Mouse (Mus musculus) stomach, embryonic 15.5 days (tissue): Measurements from ENCODE around the gene Olfr107. TPM values are rescaled to one million over a fixed set of nuclear protein-coding genes. Genes with fewer than 3 reads are reported as not detected.

ENCODE experiments used
- ATAC-seq: fragments of 200-750 bp; cut with Nextera tagmentation; 2 replicates; pipeline ENCODE4 v1.8.0; 2017; ENCODE audit warnings: low read depth, moderate number of reproducible peaks, moderate TSS enrichment; ENCODE audit not compliant: insufficient read depth, low FRiP score
- H3K27ac ChIP-seq: fragments of 300-500 bp; sonication (generic); 2 replicates; pipeline ENCODE4 v1.5.1; 2015; ENCODE audit warnings: mild to moderate bottlenecking, inconsistent platforms
- H3K27me3 ChIP-seq: fragments of 300-500 bp; sonication (generic); replicated peaks from 2 replicates; pipeline ENCODE4 v1.6.1; 2015; ENCODE audit warnings: inconsistent platforms
- H3K36me3 ChIP-seq: fragments of 300-500 bp; sonication (generic); 2 replicates; pipeline ENCODE4 v1.6.1; 2015; ENCODE audit warnings: inconsistent platforms
- H3K4me1 ChIP-seq: fragments of 300-500 bp; sonication (generic); 2 replicates; pipeline ENCODE4 v1.6.1; 2015; ENCODE audit warnings: inconsistent platforms
- H3K4me2 ChIP-seq: fragments of 300-500 bp; sonication (generic); 2 replicates; pipeline ENCODE4 v1.6.1; 2015; ENCODE audit warnings: mild to moderate bottlenecking, inconsistent platforms
- H3K4me3 ChIP-seq: fragments of 300-500 bp; sonication (generic); replicated peaks from 2 replicates; pipeline ENCODE4 v1.5.1; 2015; ENCODE audit warnings: inconsistent platforms
- H3K9ac ChIP-seq: fragments of 300-500 bp; sonication (generic); 2 replicates; pipeline ENCODE4 v1.6.1; 2015; ENCODE audit warnings: inconsistent platforms
- H3K9me3 ChIP-seq: fragments of 300-500 bp; sonication (generic); 2 replicates; pipeline ENCODE4 v1.6.1; 2016; ENCODE audit warnings: inconsistent platforms
- WGBS: fragments of 180-500 bp; shearing (Covaris S2); methylation state at CpG from one replicate; pipeline ENCODE4 v1.1.7; 2015; 5-methylcytosine and 5-hydroxymethylcytosine counted together
- polyA plus RNA-seq: library from polyadenylated mRNA; unstranded; fragments of >200 nt; fragmentation: Nextera tagmentation; extraction: Ambion mirVana; gene quantifications from 2 replicates; pipeline ENCODE4 v1.2.1, GENCODE M21; 2015

Olfr107 gene
- polyA plus RNA-seq, result not detected in 2 replicates

DNA sequence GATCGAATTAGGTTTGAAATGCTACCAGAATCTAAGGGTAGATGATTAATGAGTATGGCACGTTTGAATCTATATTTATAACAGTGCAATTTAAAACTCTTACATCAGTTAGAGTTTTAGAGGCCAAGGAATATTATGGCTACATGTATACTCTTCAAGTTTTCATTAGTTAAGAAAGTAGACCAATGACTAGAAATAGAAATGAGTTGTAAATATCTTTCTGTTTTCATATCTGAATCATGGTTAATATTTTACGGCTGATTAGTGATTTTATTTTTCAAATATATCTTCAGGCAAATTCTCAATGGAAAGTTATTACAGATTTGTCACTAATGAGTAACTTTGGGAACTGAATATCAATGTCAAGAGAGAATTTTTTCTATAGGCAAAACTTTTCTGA is at the start of gene Olfr107:
Olfr107 (plus strand) TSS at position 301 of the 400 bp plus-strand sequence.
- no peak within 1 kb of the TSS for H3K27ac ChIP-seq
- no peak within 1 kb of the TSS for H3K9ac ChIP-seq
- no peaks in the 10 kb centered on the region for H3K27me3 ChIP-seq
- no peaks in the 10 kb centered on the region for H3K9me3 ChIP-seq
- no peak within 1 kb of the TSS for H3K4me2 ChIP-seq
- no peaks in the 10 kb centered on the region for H3K4me1 ChIP-seq
- H3K36me3 ChIP-seq, result no peaks in the 10 kb centered on the region
- no peak for ATAC-seq
- no peak within 1 kb of the TSS for H3K4me3 ChIP-seq
- 72% methylated on average over 3 of the region's 3 CpGs for WGBS

DNA sequence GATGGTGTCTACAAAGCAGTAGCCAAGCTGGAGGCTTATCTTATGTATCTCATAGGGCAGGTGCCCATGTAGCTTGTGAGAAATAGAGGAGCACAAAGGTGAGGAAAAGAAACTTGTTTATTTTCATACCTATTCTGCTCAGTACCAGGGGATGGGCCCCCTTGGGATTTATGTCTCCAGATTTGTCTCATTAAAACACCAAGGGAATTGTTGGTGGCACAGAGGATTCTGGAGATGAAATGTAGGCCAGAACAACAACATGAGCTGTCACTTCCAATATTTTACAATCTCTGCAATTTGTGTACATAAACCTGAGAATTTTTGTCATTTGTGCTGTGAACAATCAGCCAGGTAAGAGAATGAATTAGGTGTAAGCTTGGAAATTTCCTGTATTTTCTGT is 39.7 kb upstream of the Olfr107 start, which contains the start of gene Olfr104-ps:
Olfr104-ps (plus strand) TSS at position 301 of the 400 bp plus-strand sequence.
- Histone ChIP-seq H3K27ac (no peak within 1 kb of the TSS), H3K4me1 (no peaks in the 10 kb centered on the region), H3K36me3 (no peaks in the 10 kb centered on the region), H3K4me2 (no peak within 1 kb of the TSS), H3K27me3 (no peaks in the 10 kb centered on the region), H3K9ac (no peak within 1 kb of the TSS), H3K4me3 (no peak within 1 kb of the TSS), H3K9me3 (no peaks in the 10 kb centered on the region)
- no peak for ATAC-seq

DNA sequence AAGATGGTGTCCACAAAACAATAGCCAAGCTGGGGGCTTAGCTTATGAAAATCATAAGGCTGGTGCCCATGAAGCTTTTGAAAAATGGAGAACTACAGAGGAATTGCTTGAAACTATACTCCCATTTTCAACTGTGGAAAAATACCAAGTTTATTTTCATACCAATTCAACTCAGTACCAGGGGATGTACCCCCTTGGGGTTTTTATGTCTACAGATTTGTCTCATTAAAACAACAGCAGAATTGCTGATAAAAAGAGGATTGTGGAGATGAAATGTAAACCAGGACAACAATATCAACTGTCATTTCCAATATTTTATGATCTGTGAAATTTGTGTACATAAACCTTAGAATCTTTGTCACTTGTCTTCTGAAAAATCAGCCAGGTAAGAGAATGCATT is 20.3 kb upstream of the Olfr107 start, which contains the start of gene Olfr105-ps:
Olfr105-ps (plus strand) TSS at position 301 of the 400 bp plus-strand sequence.
- Histone ChIP-seq H3K36me3 (no peaks in the 10 kb centered on the region), H3K4me3 (no peak within 1 kb of the TSS), H3K4me2 (no peak within 1 kb of the TSS), H3K27ac (no peak within 1 kb of the TSS), H3K9me3 (no peaks in the 10 kb centered on the region), H3K9ac (no peak within 1 kb of the TSS), H3K27me3 (no peaks in the 10 kb centered on the region), H3K4me1 (no peaks in the 10 kb centered on the region)
- no peak for ATAC-seq

DNA sequence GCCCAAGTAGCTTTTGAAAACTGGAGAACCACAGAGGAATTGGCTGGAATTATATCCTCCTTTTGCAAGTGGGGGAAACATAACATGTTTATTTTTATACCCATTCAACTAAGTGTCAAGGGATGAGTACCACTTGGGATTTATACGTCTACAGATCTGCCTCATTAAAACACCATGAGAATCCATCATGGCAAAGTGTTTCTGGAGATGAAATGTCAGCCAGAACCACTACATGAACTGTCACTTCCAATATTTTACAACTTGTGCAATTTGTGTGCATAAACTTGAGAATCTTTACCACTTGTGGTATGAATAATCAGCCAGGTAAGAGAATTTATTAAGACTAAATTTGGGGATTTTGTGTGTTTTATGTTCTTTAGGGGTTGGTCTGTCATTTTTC is 8.9 kb upstream of the Olfr107 start, which contains the start of gene Olfr106-ps:
Olfr106-ps (plus strand) TSS at position 301 of the 400 bp plus-strand sequence.
- H3K4me1 ChIP-seq, result no peaks in the 10 kb centered on the region
- H3K9me3 ChIP-seq, result no peaks in the 10 kb centered on the region
- no peak within 1 kb of the TSS for H3K4me2 ChIP-seq
- H3K4me3 ChIP-seq, result no peak within 1 kb of the TSS
- WGBS, result 64% methylated on average over 1 of the region's 1 CpGs
- H3K27me3 ChIP-seq, result no peaks in the 10 kb centered on the region
- H3K36me3 ChIP-seq, result no peaks in the 10 kb centered on the region
- H3K9ac ChIP-seq, result no peak within 1 kb of the TSS
- ATAC-seq, result no peak
- H3K27ac ChIP-seq, result no peak within 1 kb of the TSS

DNA sequence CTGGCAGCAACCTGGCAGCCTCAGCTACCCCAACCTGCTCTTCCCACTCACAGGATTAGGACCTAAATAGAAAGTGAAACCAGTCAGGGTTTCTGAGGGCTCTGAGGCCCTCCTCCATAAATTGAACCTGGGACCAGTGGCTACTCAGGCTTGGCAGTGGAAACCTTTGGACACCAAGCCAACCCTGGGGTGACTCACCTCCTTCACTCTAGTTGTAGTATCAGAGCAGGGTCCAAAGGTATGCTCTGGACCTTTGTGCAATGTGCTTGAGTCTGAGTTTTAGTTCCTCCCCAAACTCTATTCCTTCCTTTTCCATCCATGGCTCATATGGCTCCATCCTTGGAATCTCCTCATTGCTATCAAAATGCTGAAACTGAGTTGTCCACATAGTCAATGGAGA is 14.4 kb downstream of the Olfr107 start:
- no peak overlapping the region for H3K4me2 ChIP-seq
- no peaks in the 10 kb centered on the region for H3K9me3 ChIP-seq
- no peaks in the 10 kb centered on the region for H3K36me3 ChIP-seq
- no peak overlapping the region for H3K9ac ChIP-seq
- no peak for ATAC-seq
- H3K4me3 ChIP-seq, result no peak overlapping the region
- no peak overlapping the region for H3K27ac ChIP-seq
- no peaks in the 10 kb centered on the region for H3K4me1 ChIP-seq
- no peaks in the 10 kb centered on the region for H3K27me3 ChIP-seq

DNA sequence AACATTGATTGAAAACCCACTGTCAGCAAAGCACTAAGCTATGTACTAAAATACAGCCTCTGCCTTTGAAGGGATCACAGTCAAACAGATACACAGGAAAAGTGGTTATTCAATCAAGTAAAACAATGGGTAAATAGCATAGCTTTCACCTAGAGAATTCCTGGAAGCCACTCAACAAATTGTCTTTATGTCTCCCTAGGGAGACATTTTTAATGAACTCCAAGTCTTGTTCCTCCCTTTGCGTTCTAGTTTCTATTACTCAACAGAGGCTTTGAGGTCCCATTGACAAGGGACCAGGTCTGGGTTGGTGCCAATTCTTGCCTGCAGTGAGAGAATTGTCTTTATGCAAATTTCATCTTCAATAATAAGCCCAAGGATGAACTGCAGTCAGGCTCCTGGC is 46.2 kb downstream of the Olfr107 start, which contains the start of gene Olfr108:
Olfr108 (plus strand) TSS at position 301 of the 400 bp plus-strand sequence.
- Histone ChIP-seq H3K36me3 (no peaks in the 10 kb centered on the region), H3K27me3 (no peaks in the 10 kb centered on the region), H3K27ac (no peak within 1 kb of the TSS), H3K9ac (no peak within 1 kb of the TSS), H3K4me2 (no peak within 1 kb of the TSS), H3K9me3 (no peaks in the 10 kb centered on the region), H3K4me1 (no peaks in the 10 kb centered on the region), H3K4me3 (no peak within 1 kb of the TSS)
- no peak for ATAC-seq
- 83% methylated on average over 1 of the region's 1 CpGs for WGBS

Other genes with a start within 250 kb of the Olfr107 start
- not detected in 2 replicates for gene Olfr93, start 237.7 kb upstream of the Olfr107 start, polyA plus RNA-seq
- gene Ubd, start 205.3 kb upstream of the Olfr107 start, polyA plus RNA-seq, result not detected in 2 replicates
- not detected in 2 replicates for gene Olfr94, start 198.2 kb upstream of the Olfr107 start, polyA plus RNA-seq
- not detected in 2 replicates for gene Olfr95, start 186.1 kb upstream of the Olfr107 start, polyA plus RNA-seq
- not detected in 2 replicates for gene Olfr96, start 179.1 kb upstream of the Olfr107 start, polyA plus RNA-seq
- gene Olfr97, start 161.9 kb upstream of the Olfr107 start, polyA plus RNA-seq, result not detected in 2 replicates
- gene Olfr98, start 135.5 kb upstream of the Olfr107 start, polyA plus RNA-seq, result not detected in 2 replicates
- 4.2 and 4.9 TPM in 2 replicates for gene H2-M3, start 129.0 kb upstream of the Olfr107 start, polyA plus RNA-seq
- not detected in 2 replicates for gene Olfr99, start 115.8 kb upstream of the Olfr107 start, polyA plus RNA-seq
- gene Olfr101, start 94.9 kb upstream of the Olfr107 start, polyA plus RNA-seq, result not detected in 2 replicates
- gene Olfr102, start 82.2 kb upstream of the Olfr107 start, polyA plus RNA-seq, result not detected in 2 replicates
- not detected in 2 replicates for gene Olfr103, start 59.5 kb upstream of the Olfr107 start, polyA plus RNA-seq
- not detected in 2 replicates for gene Olfr104-ps, start 39.6 kb upstream of the Olfr107 start, polyA plus RNA-seq
- not detected in 2 replicates for gene Olfr105-ps, start 20.2 kb upstream of the Olfr107 start, polyA plus RNA-seq
- not detected in 2 replicates for gene Olfr106-ps, start 8.8 kb upstream of the Olfr107 start, polyA plus RNA-seq
- not detected in 2 replicates for gene Olfr108, start 46.3 kb downstream of the Olfr107 start, polyA plus RNA-seq
- gene Olfr109, start 59.7 kb downstream of the Olfr107 start, polyA plus RNA-seq, result not detected in 2 replicates
- not detected in 2 replicates for gene H2-M2, start 84.3 kb downstream of the Olfr107 start, polyA plus RNA-seq
- gene Olfr110, start 93.2 kb downstream of the Olfr107 start, polyA plus RNA-seq, result not detected in 2 replicates
- gene Olfr111, start 108.8 kb downstream of the Olfr107 start, polyA plus RNA-seq, result not detected in 2 replicates
- gene Olfr112, start 170.2 kb downstream of the Olfr107 start, polyA plus RNA-seq, result not detected in 2 replicates
- gene Olfr113, start 178.4 kb downstream of the Olfr107 start, polyA plus RNA-seq, result not detected in 2 replicates
- gene Olfr114, start 193.5 kb downstream of the Olfr107 start, polyA plus RNA-seq, result not detected in 2 replicates
- gene Olfr115, start 227.9 kb downstream of the Olfr107 start, polyA plus RNA-seq, result not detected in 2 replicates
- not detected in 2 replicates for gene Olfr116, start 228.0 kb downstream of the Olfr107 start, polyA plus RNA-seq